Mouse (Mus musculus): ENCODE measurements at regions not wholly inside any gene's neighbourhood (a gene's known extent, or its start where the extent isn't known, plus 50 kb on each side); places are given as distances from the start of the nearest gene placed in this dataset.

GRCm38 (mm10) chr2:147709799-147710198 is 337.0 kb downstream of the Foxa2 start:
- DNase-seq = no peak
- intact Hi-C loops (cut with DNase I) = no loop called here

GRCm38 (mm10) chr2:147707156-147707555 is 339.6 kb downstream of the Foxa2 start:
- intact Hi-C loops (cut with DNase I) = no loop called here
- no peak for DNase-seq

GRCm38 (mm10) chr2:147703981-147704380 is 342.3 kb downstream of the Pax1 start:
- no peak for DNase-seq
- intact Hi-C loops (cut with DNase I) = no loop called here

GRCm38 (mm10) chr2:147702330-147703063 is 340.8 kb downstream of the Pax1 start:
- DNase-seq = no peak
- intact Hi-C loops (cut with DNase I) = no loop called here

GRCm38 (mm10) chr2:147699524-147700081 is 337.9 kb downstream of the Pax1 start:
- no peak for DNase-seq
- intact Hi-C loops (cut with DNase I) = no loop called here

GRCm38 (mm10) chr2:147691896-147692295 is 330.2 kb downstream of the Pax1 start:
- no peak for DNase-seq
- intact Hi-C loops (cut with DNase I) = no loop called here

- no peak for DNase-seq
- intact Hi-C loops (cut with DNase I) = no loop called here
Observed at GRCm38 (mm10) chr2:147690506-147691208, 328.9 kb downstream of the Pax1 start.

GRCm38 (mm10) chr2:147688742-147689141 is 327.0 kb downstream of the Pax1 start:
- intact Hi-C loops (cut with DNase I) = no loop called here
- peak; percentile 10 to 16 for DNase-seq

GRCm38 (mm10) chr2:147656667-147657066 is 294.9 kb downstream of the Pax1 start:
- intact Hi-C loops (cut with DNase I) = no loop called here
- DNase-seq = no peak

- no peak for DNase-seq
Observed at GRCm38 (mm10) chr2:147650229-147650628, 288.5 kb downstream of the Pax1 start.

GRCm38 (mm10) chr2:147647972-147648371 is 286.2 kb downstream of the Pax1 start:
- no peak for DNase-seq
- intact Hi-C loops (cut with DNase I) = no loop called here

More at GRCm38 (mm10) chr2:147650229-147650628, 288.5 kb downstream of the Pax1 start:
- intact Hi-C loops (cut with DNase I) = no loop called here

GRCm38 (mm10) chr2:147647506-147647905 is 285.8 kb downstream of the Pax1 start:
- intact Hi-C loops (cut with DNase I) = no loop called here
- DNase-seq = no peak

- DNase-seq = no peak
- intact Hi-C loops (cut with DNase I) = no loop called here
Observed at GRCm38 (mm10) chr2:147637882-147638281, 276.2 kb downstream of the Pax1 start.

GRCm38 (mm10) chr2:147632737-147633136 is 271.0 kb downstream of the Pax1 start:
- intact Hi-C loops (cut with DNase I) = no loop called here
- no peak for DNase-seq

- DNase-seq = no peak
- intact Hi-C loops (cut with DNase I) = no loop called here
Observed at GRCm38 (mm10) chr2:147629716-147630115, 268.0 kb downstream of the Pax1 start.

- intact Hi-C loops (cut with DNase I) = no loop called here
- no peak for DNase-seq
Observed at GRCm38 (mm10) chr2:147627096-147627495, 265.4 kb downstream of the Pax1 start.

- intact Hi-C loops (cut with DNase I) = no loop called here
- DNase-seq = no peak
Observed at GRCm38 (mm10) chr2:147623116-147623515, 261.4 kb downstream of the Pax1 start.

GRCm38 (mm10) chr2:147617849-147618248 is 256.1 kb downstream of the Pax1 start:
- no peak for DNase-seq
- intact Hi-C loops (cut with DNase I) = no loop called here

- no peak for DNase-seq
- intact Hi-C loops (cut with DNase I) = no loop called here
Observed at GRCm38 (mm10) chr2:147610343-147610742, 248.6 kb downstream of the Pax1 start.

GRCm38 (mm10) chr2:147601639-147602038 is 239.9 kb downstream of the Pax1 start:
- intact Hi-C loops (cut with DNase I) = no loop called here
- DNase-seq = no peak

- intact Hi-C loops (cut with DNase I) = no loop called here
Observed at GRCm38 (mm10) chr2:147572413-147572812, 210.7 kb downstream of the Pax1 start.

GRCm38 (mm10) chr2:147561220-147561619 is 199.5 kb downstream of the Pax1 start:
- DNase-seq = no peak
- intact Hi-C loops (cut with DNase I) = no loop called here

More at GRCm38 (mm10) chr2:147572413-147572812, 210.7 kb downstream of the Pax1 start:
- DNase-seq = no peak

Data from gastrocnemius, postnatal 36 days (tissue).